Mouse (Mus musculus) brain, embryonic 14.5 days (tissue): Measurements from ENCODE around the gene Glo1.

Source experiments
- CTCF ChIP-seq: fragments of 200-500 bp; IDR thresholded peaks from 2 replicates; pipeline ENCODE4 v1.5.1; 2012; ENCODE audit warnings: inconsistent platforms, mild to moderate bottlenecking, moderate library complexity, borderline replicate concordance; ENCODE audit not compliant: insufficient read depth, insufficient read length; ENCODE audit errors: extremely low read depth
- POLR2A ChIP-seq: fragments of 200-500 bp; IDR thresholded peaks from 2 replicates; pipeline ENCODE4 v1.6.1; 2012; ENCODE audit warnings: mild to moderate bottlenecking, inconsistent platforms, borderline replicate concordance; ENCODE audit not compliant: poor library complexity, insufficient read depth, insufficient read length, severe bottlenecking; ENCODE audit errors: extremely low read depth

- TF ChIP-seq POLR2A (no peak), CTCF (no peak)
Observed at GRCm38 (mm10) chr17:30570173-30570572, 56.5 kb downstream of the Glo1 start.
